Mouse (Mus musculus) urinary bladder, postnatal 10 days (tissue): ENCODE results near the gene Gm37240.

ENCODE experiments used
- DNase-seq: peaks from one replicate; pipeline ENCODE4 v3.0.0; 2022; ENCODE audit warnings: low spot score

Gm37240 gene

GRCm38 (mm10) chr3:85397816-85398482 lies 489.4 kb downstream of the Gm37240 start:
- no peak for DNase-seq

GRCm38 (mm10) chr3:85393395-85393794 lies 493.9 kb downstream of the Gm37240 start:
- no peak for DNase-seq

- DNase-seq: no peak
Measured at GRCm38 (mm10) chr3:85391756-85392155, 495.6 kb downstream of the Gm37240 start.

GRCm38 (mm10) chr3:85391111-85391510 lies 496.2 kb downstream of the Gm37240 start:
- DNase-seq: no peak

- no peak for DNase-seq
Measured at GRCm38 (mm10) chr3:85385371-85385770, 501.9 kb downstream of the Gm37240 start.

- DNase-seq: no peak
Measured at GRCm38 (mm10) chr3:85383330-85383729, 504.0 kb downstream of the Gm37240 start.

GRCm38 (mm10) chr3:85378703-85379395 lies 508.5 kb downstream of the Gm37240 start:
- DNase-seq: no peak

- no peak for DNase-seq
Measured at GRCm38 (mm10) chr3:85377946-85378702, 509.2 kb downstream of the Gm37240 start.

GRCm38 (mm10) chr3:85377505-85377904 lies 509.8 kb downstream of the Gm37240 start:
- no peak for DNase-seq

GRCm38 (mm10) chr3:85376541-85376940 lies 510.8 kb downstream of the Gm37240 start:
- DNase-seq: no peak

GRCm38 (mm10) chr3:85373039-85373438 lies 514.3 kb downstream of the Gm37240 start:
- no peak for DNase-seq

- no peak for DNase-seq
Measured at GRCm38 (mm10) chr3:85369847-85370246, 517.5 kb downstream of the Gm37240 start.

- DNase-seq: no peak
Measured at GRCm38 (mm10) chr3:85369157-85369556, 518.2 kb downstream of the Gm37240 start.

GRCm38 (mm10) chr3:85368354-85369120 lies 518.8 kb downstream of the Gm37240 start:
- no peak for DNase-seq

- no peak for DNase-seq
Measured at GRCm38 (mm10) chr3:85364591-85365343, 522.6 kb downstream of the Gm37240 start.

GRCm38 (mm10) chr3:85362883-85363282 lies 524.4 kb downstream of the Gm37240 start:
- no peak for DNase-seq

GRCm38 (mm10) chr3:85356373-85356772 lies 530.9 kb downstream of the Gm37240 start:
- no peak for DNase-seq

GRCm38 (mm10) chr3:85348021-85348420 lies 539.3 kb downstream of the Gm37240 start:
- no peak for DNase-seq

GRCm38 (mm10) chr3:85341103-85341860 lies 546.0 kb downstream of the Gm37240 start:
- DNase-seq: no peak

- DNase-seq: no peak
Measured at GRCm38 (mm10) chr3:85340491-85340890, 546.8 kb downstream of the Gm37240 start.

GRCm38 (mm10) chr3:85339926-85340325 lies 547.4 kb downstream of the Gm37240 start:
- DNase-seq: no peak
